Mouse (Mus musculus): Measurements from ENCODE around the gene Gm7073. TPM values are rescaled to one million over a fixed set of nuclear protein-coding genes. Genes with fewer than 3 reads are reported as not detected.

The Gm7073 gene
- total RNA-seq, 4 experiments from 2014 or later: not detected

Small RNAs within 50 kb of the gene (microRNA-seq; reads per million reads assigned to microRNA genes)
- gene Mir505: 59.7 to 149 reads per million in 2 experiments

Other genes with a start within 250 kb of the Gm7073 start
- 10 to 100 TPM in 2 of 4 experiments, 1 to 10 TPM in 2; 9.0 to 10.3 (median 9.6) TPM for gene Atp11c, start 53.4 kb upstream of the Gm7073 start, total RNA-seq (2022)

Measured in layer of hippocampus, adult 8-10 months (tissue).